Mouse (Mus musculus) CD4-positive, CD25-positive, alpha-beta regulatory T cell (primary cell): Measurements from ENCODE around the gene Gm17359. TPM values are rescaled to one million over a fixed set of nuclear protein-coding genes. Genes with fewer than 3 reads are reported as not detected.

Source experiments
- polyA plus RNA-seq: library from polyadenylated mRNA; unstranded; fragments of 100-300 nt; shearing (Covaris generic); gene quantifications from one replicate; pipeline ENCODE4 v1.2.1, GENCODE M21; 2017

The Gm17359 gene
- polyA plus RNA-seq = not detected

DNA sequence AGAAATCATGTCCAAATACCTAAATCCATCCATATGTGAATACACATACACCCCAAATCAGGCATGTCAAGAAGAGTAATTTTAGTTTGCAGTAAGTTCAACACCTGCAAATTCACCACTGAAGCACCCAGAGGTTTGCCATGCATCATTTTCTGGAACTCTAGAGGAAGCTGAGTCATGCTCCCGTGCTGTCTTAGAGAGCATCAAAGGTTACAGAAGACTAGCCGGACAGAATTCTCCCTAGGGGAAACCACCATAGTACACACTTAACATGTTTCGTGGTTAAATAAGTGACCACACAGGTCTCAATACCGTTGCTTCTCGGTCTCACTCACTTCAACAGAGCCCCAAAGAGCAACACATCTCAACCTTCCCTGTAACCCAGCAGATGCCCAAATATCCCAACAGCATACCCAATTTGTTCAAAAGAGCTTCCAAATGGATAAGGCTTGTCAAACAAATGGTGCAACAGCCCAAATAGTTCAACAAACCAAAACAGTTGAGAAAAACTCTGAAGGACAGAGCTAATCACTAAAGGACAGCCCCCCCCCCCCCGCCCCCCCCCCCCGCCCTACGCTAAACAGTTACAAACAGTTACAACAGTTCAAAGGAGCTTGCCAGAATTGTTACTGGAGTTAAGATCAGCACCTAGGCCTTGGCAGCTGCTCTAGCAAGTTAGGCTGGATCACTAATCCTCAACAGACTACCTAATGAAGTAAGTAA lies at the start of gene Gm17359:
Gene Gm17359, plus strand, starts transcription at position 618 of the 723 bp plus-strand sequence.

Other genes starting within 250 kb of the Gm17359 start
- gene Rapgef2, start 50.1 kb upstream of the Gm17359 start, polyA plus RNA-seq = 20.4 TPM
- 0.54 TPM for gene Fnip2, start 231.1 kb downstream of the Gm17359 start, polyA plus RNA-seq